Mouse (Mus musculus) intestine, embryonic 14.5 days (tissue): ENCODE data around the gene Lrrc8a. TPM values are rescaled to one million over a fixed set of nuclear protein-coding genes. Genes with fewer than 3 reads are reported as not detected.

Experiments used
- ATAC-seq: fragments of 200-750 bp; cut with Nextera tagmentation; replicated peaks from 2 replicates; pipeline ENCODE4 v1.8.0; 2017; ENCODE audit warnings: low read depth, moderate number of reproducible peaks, moderate TSS enrichment, moderate library complexity; ENCODE audit not compliant: low FRiP score, low TSS enrichment
- DNase-seq: peaks from one replicate; pipeline ENCODE4 v3.0.0-alpha.2; 2018; ENCODE audit warnings: low spot score
- H3K27ac ChIP-seq: fragments of 300-500 bp; sonication (generic); 2 replicates; pipeline ENCODE4 v1.5.1; 2014; ENCODE audit warnings: low read depth, mild to moderate bottlenecking, control low read depth
- H3K27me3 ChIP-seq: fragments of 300-500 bp; sonication (generic); replicated peaks from 2 replicates; pipeline ENCODE4 v1.6.1; 2014; ENCODE audit warnings: low read length, control low read depth; ENCODE audit not compliant: control insufficient read depth, insufficient read depth
- H3K36me3 ChIP-seq: fragments of 300-500 bp; sonication (generic); 2 replicates; pipeline ENCODE4 v1.6.1; 2014; ENCODE audit warnings: low read length, control low read depth; ENCODE audit not compliant: control insufficient read depth, insufficient read depth
- H3K4me1 ChIP-seq: fragments of 300-500 bp; sonication (generic); replicated peaks from 2 replicates; pipeline ENCODE4 v1.6.1; 2014; ENCODE audit warnings: low read length, control low read depth, mixed read lengths; ENCODE audit not compliant: control insufficient read depth, insufficient read depth
- H3K4me2 ChIP-seq: fragments of 300-500 bp; sonication (generic); 2 replicates; pipeline ENCODE4 v1.6.1; 2014; ENCODE audit warnings: low read length
- H3K4me3 ChIP-seq: fragments of 300-500 bp; sonication (generic); 2 replicates; pipeline ENCODE4 v1.5.1; 2014; ENCODE audit warnings: low read depth, low read length, control low read depth, mixed read lengths
- H3K9ac ChIP-seq: fragments of 300-500 bp; sonication (generic); 2 replicates; pipeline ENCODE4 v1.6.1; 2014; ENCODE audit warnings: mild to moderate bottlenecking, low read length
- H3K9me3 ChIP-seq: fragments of 300-500 bp; sonication (generic); 2 replicates; pipeline ENCODE4 v1.6.1; 2016; ENCODE audit warnings: low read length, control low read depth; ENCODE audit not compliant: control insufficient read depth
- WGBS: fragments of 180-500 bp; shearing (Covaris S2); extraction: QIAGEN DNeasy Blood & Tissue Kit; methylation state at CpG from one replicate; pipeline ENCODE4 v1.1.7; 2014; 5-methylcytosine and 5-hydroxymethylcytosine counted together
- polyA plus RNA-seq: library from polyadenylated mRNA; unstranded; fragments of >200 nt; fragmentation: Nextera tagmentation; extraction: Ambion mirVana; gene quantifications from 2 replicates; pipeline ENCODE4 v1.2.1, GENCODE M21; 2014

Lrrc8a gene
- polyA plus RNA-seq, 1 experiment from 2014 or later = 43.7 TPM

DNA sequence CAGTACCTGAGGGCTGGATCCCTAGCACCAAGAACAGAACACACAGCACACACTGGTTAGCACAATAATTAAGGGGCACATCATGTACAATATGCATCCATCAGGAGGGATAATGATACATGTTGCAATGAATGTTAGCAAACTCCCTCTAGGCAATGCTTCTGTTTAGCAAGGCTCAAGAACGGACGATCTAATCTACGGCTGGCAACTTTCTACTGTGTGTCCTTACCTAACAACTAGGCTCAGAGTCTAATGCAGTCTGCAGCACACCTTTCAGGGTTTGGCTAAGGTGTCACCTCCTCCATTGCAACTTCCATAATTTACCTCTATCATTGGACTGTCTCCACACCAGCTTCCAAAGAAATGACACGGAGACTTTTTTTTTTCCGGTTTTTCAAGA, 21.2 kb upstream of the Lrrc8a start:
- Histone ChIP-seq H3K4me3 (no peak overlapping the region), H3K9ac (no peak overlapping the region), H3K9me3 (no peaks in the 10 kb centered on the region), H3K27me3 (no peaks in the 10 kb centered on the region), H3K27ac (no peak overlapping the region), H3K4me1 (no peaks in the 10 kb centered on the region), H3K4me2 (no peak overlapping the region), H3K36me3 (no peaks in the 10 kb centered on the region)
- ATAC-seq = no peak
- no peak for DNase-seq
- 92% methylated on average over 5 of the region's 5 CpGs for WGBS

DNA sequence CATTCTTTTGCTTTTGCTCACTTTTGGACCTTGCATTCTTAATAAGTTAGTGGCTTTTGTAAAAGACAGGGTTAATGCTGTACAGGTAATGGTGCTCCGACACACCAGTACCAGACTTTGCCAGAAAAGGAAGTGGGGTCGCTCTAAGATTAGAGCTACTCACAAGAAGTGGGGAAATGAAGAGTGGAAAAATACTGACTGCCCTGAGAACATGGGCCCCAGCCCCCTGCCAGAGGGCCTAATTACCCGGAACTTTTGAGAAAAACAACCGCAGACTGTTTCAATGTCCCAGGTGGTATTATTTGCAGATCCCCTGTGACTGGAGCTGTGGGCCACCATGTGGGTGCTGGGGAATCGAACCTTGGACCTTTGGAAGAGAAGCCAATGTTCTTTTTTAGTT, 1.9 kb upstream of the Lrrc8a start:
- Histone ChIP-seq H3K4me3 (no peak overlapping the region), H3K4me2 (no peak overlapping the region), H3K9me3 (no peaks in the 10 kb centered on the region), H3K4me1 (peaks cover 23% of the 10 kb centered on the region), H3K9ac (no peak overlapping the region), H3K27ac (no peak overlapping the region), H3K36me3 (peaks cover 6% of the 10 kb centered on the region), H3K27me3 (no peaks in the 10 kb centered on the region)
- WGBS = 83% methylated on average over 5 of the region's 5 CpGs
- ATAC-seq (no peak), DNase-seq (no peak)

DNA sequence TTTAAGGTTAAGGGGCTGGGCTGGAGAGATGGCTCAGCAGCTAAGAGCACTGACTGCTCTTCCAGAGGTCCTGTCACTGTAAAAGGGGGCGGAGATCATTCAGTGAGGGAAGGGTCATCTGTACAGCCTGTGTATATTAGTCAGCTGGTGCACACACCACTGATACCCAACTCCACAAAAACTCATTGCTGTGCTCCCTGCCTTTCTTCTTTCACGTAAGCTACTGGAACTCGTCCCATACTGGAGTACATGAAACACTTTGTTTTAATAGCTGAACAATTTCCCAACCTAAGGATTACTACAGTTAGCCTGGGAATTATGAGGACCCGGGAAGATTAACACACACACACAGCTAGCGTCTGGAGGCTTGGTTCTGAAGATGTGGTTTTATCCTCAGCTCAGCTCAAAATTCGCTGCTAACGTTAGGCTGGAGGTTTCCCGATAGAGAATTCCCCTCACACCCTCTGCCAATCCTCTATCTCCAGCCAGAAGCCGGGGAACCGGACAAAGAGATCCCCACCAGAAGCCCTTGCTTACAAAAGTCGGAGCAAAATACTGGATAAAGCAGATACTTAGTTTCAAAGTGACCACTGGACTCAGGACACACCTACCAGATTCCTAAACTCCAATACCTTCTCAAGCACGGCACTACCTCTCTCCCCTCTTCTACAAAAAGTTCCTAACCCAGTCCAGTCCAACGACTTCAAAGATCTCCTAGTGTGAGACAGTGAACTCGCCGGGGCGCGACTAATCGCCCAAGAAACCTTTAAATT, 903 bp upstream of the Lrrc8a start:
- no peak for DNase-seq
- Histone ChIP-seq H3K27ac (peak overlapping the region; percentile 87), H3K27me3 (no peaks in the 10 kb centered on the region), H3K4me1 (peaks cover 23% of the 10 kb centered on the region), H3K9ac (peak overlapping the region; percentile 78), H3K4me2 (peak overlapping the region; percentile 87), H3K36me3 (peaks cover 16% of the 10 kb centered on the region), H3K9me3 (no peaks in the 10 kb centered on the region), H3K4me3 (peak overlapping the region; percentile 64)
- WGBS = 2% methylated on average over 18 of the region's 18 CpGs
- ATAC-seq = peak; percentile 12; the same call in 1 of the 2 replicates

GRCm38 (mm10) chr2:30237881-30238280, 366 bp downstream of the Lrrc8a start:
- Histone ChIP-seq H3K27ac (peak overlapping the region; percentile 87), H3K4me3 (peak overlapping the region; percentile 64), H3K27me3 (no peaks in the 10 kb centered on the region), H3K4me2 (peak overlapping the region; percentile 89), H3K9me3 (no peaks in the 10 kb centered on the region), H3K9ac (peak overlapping the region; percentile 78), H3K36me3 (peaks cover 23% of the 10 kb centered on the region), H3K4me1 (peaks cover 23% of the 10 kb centered on the region)
- WGBS = under 1% methylated on average over 37 of the region's 42 CpGs
- ATAC-seq = peak; percentile 90
- peak; percentile 87 for DNase-seq

- DNase-seq (no peak), ATAC-seq (no peak)
- H3K9ac ChIP-seq = peak overlapping the region; percentile 78
- WGBS = 71% methylated on average over 3 of the region's 3 CpGs
- no peak overlapping the region for H3K27ac ChIP-seq
- H3K27me3 ChIP-seq = no peaks in the 10 kb centered on the region
- H3K4me2 ChIP-seq = peak overlapping the region; percentile 89
- peak overlapping the region; percentile 64 for H3K4me3 ChIP-seq
- H3K4me1 ChIP-seq = peaks cover 23% of the 10 kb centered on the region
- peaks cover 29% of the 10 kb centered on the region for H3K36me3 ChIP-seq
- H3K9me3 ChIP-seq = no peaks in the 10 kb centered on the region
Measured at GRCm38 (mm10) chr2:30238906-30239465, 1.5 kb downstream of the Lrrc8a start.

DNA sequence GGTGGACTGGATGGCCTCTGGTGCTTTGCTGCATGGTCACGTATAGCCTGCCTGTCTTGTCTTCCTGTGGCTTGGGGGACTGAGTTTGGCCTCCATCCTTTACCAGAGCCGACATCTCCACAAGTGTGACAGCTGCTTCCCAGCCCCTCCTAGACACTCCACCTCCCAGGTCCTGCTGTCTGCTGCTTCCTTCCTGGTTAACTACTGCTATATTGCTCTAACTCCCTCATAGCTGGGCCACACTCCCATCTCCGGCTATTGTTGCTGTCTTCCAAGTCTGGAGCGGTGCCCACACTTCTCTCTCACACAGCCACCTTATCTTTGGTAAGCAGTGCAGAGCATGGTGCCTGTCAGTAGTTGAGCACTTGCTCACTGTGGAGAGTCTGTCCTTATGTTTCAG, 2.3 kb downstream of the Lrrc8a start:
- Histone ChIP-seq H3K4me2 (no peak overlapping the region; the same call in 1 of the 2 replicates), H3K4me3 (no peak overlapping the region), H3K9ac (no peak overlapping the region), H3K36me3 (peaks cover 32% of the 10 kb centered on the region), H3K27ac (0 out of 2 replicates have a peak overlapping the region, but pooled peaks have one; percentile 5), H3K4me1 (peaks cover 23% of the 10 kb centered on the region), H3K27me3 (no peaks in the 10 kb centered on the region), H3K9me3 (no peaks in the 10 kb centered on the region)
- no peak for ATAC-seq
- 69% methylated on average over 4 of the region's 4 CpGs for WGBS
- no peak for DNase-seq

GRCm38 (mm10) chr2:30240267-30240666, 2.8 kb downstream of the Lrrc8a start, which contains the start of gene Gm28035:
Gene Gm28035 (plus strand): TSS chr2:30240567.
- Histone ChIP-seq H3K4me1 (peaks cover 23% of the 10 kb centered on the region), H3K9ac (0 out of 2 replicates have a peak within 1 kb of the TSS, but pooled peaks have one; percentile 20), H3K9me3 (no peaks in the 10 kb centered on the region), H3K4me2 (peak within 1 kb of the TSS; percentile 89), H3K27me3 (no peaks in the 10 kb centered on the region), H3K27ac (0 out of 2 replicates have a peak within 1 kb of the TSS, but pooled peaks have one; percentile 5), H3K36me3 (peaks cover 32% of the 10 kb centered on the region), H3K4me3 (no peak within 1 kb of the TSS)
- WGBS = 75% methylated on average over 2 of the region's 2 CpGs
- ATAC-seq (no peak), DNase-seq (no peak)

DNA sequence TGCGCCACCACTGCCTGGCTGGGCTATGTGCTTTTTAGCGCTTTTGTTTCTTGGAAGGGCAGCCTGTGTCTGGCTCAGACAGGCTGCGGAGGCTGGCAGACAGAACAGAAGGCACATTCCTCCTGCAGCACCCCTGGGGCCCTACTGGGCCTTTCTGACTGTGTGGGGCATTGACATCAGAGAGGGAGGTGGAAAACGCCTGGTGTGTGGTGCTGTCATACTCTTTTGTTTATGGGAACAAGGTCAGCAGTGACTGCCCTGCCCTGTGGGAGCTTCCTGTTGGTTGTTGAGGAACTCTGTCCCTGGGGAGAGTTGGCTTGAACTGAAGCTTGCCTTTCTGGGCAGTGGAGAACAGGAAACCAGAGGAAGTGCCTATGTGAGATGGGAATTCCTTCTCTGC, 5.0 kb downstream of the Lrrc8a start:
- Histone ChIP-seq H3K4me3 (no peak overlapping the region), H3K27me3 (no peaks in the 10 kb centered on the region), H3K9me3 (no peaks in the 10 kb centered on the region), H3K4me1 (peaks cover 14% of the 10 kb centered on the region), H3K27ac (no peak overlapping the region), H3K36me3 (peaks cover 32% of the 10 kb centered on the region), H3K4me2 (no peak overlapping the region), H3K9ac (no peak overlapping the region)
- DNase-seq = no peak
- no peak for ATAC-seq
- WGBS = 41% methylated on average over 4 of the region's 4 CpGs
